20 mouse cellular contexts compared by ENCODE assay signal in genomic region chr15:27871260-27871659, GRCm38 (mm10).
DNase-seq lines count a peak whose midpoint lies in the region; ATAC-seq and TF ChIP-seq lines count a peak whose summit lies in the region.
"Had no signal": no experiment of that assay in that cellular context is flagged by ENCODE, and none has a peak within 500 bp of the region (broad histone marks: within the 10 kb centered on the region; RNA-seq: fewer than 3 reads in every experiment).

No protein-coding gene starts in this region.

- ATAC-seq in heart, embryonic 16.5 days (replicated peaks; ENCODE audit: extremely low read depth, insufficient read depth, low FRiP score): no peak
- no peak for ATAC-seq in heart, embryonic 11.5 days (replicated peaks; ENCODE audit: insufficient number of reproducible peaks, low FRiP score, low TSS enrichment)
- peak; percentile 22; the same call in 1 of the 2 replicates for ATAC-seq in liver, postnatal 0 days
- ATAC-seq: forebrain, embryonic 16.5 days had no signal

- H3K4me2 ChIP-seq in heart, embryonic 16.5 days (ENCODE audit: low read depth, low read length): no peak overlapping the region
- H3K4me2 ChIP-seq in heart, embryonic 11.5 days: no peak overlapping the region
- H3K4me2 ChIP-seq in liver, postnatal 0 days (ENCODE audit: low read depth, low read length): peak overlapping the region; percentile 51
- H3K4me2 ChIP-seq: embryonic facial prominence, embryonic 15.5 days; kidney, embryonic 15.5 days; lung, embryonic 15.5 days; midbrain, embryonic 12.5 days; neural tube, embryonic 15.5 days had no signal

- peak; percentile 15 for DNase-seq in c-Kit-positive CD71-positive TER-119-positive erythroid progenitor cells, embryonic 14.5 days (ENCODE audit: low spot score)
- no peak for DNase-seq in liver, postnatal 0 days
- no peak for DNase-seq in adipocyte (ENCODE audit: low spot score)
- DNase-seq in gastrocnemius, postnatal 36 days: no peak
- DNase-seq: adrenal gland, postnatal 14 days; cerebellum, adult 8-10 months; gastrocnemius, postnatal 25 days; kidney, adult 11 months; kidney, postnatal 36 days; lung, postnatal 4 days had no signal

- intact Hi-C loops in gastrocnemius, postnatal 36 days (cut with DNase I): no loop called here

- H3K4me1 ChIP-seq in heart, embryonic 16.5 days (ENCODE audit: control insufficient read depth, insufficient read depth, low read length): peaks cover 13% of the 10 kb centered on the region
- H3K4me1 ChIP-seq in heart, embryonic 11.5 days (ENCODE audit: control insufficient read depth, insufficient read depth, low read length): peaks cover 4% of the 10 kb centered on the region; the same call in 1 of the 2 replicates
- peaks cover 24% of the 10 kb centered on the region for H3K4me1 ChIP-seq in erythroblast, embryonic 14.5 days (ENCODE audit: control insufficient read depth)
- no peaks in the 10 kb centered on the region; the same call in none of the 2 replicates for H3K4me1 ChIP-seq in liver, postnatal 0 days (ENCODE audit: insufficient read depth)
- H3K4me1 ChIP-seq: embryonic facial prominence, embryonic 15.5 days; forebrain, embryonic 10.5 days; kidney, embryonic 15.5 days; lung, embryonic 15.5 days; midbrain, embryonic 12.5 days had no signal

- no peak overlapping the region for H3K4me3 ChIP-seq in heart, embryonic 16.5 days (ENCODE audit: low read length)
- no peak overlapping the region for H3K4me3 ChIP-seq in heart, embryonic 11.5 days (ENCODE audit: low read depth, low read length)
- peak overlapping the region; percentile 46 for H3K4me3 ChIP-seq in erythroblast, embryonic 14.5 days (replicated peaks)
- peak overlapping the region; percentile 20 for H3K4me3 ChIP-seq in liver, postnatal 0 days (ENCODE audit: low read depth, low read length)
- H3K4me3 ChIP-seq: embryonic facial prominence, embryonic 15.5 days; forebrain, embryonic 10.5 days; kidney, embryonic 15.5 days; lung, embryonic 15.5 days; midbrain, embryonic 12.5 days; neural tube, embryonic 15.5 days had no signal

- H3K27ac ChIP-seq in heart, embryonic 16.5 days (ENCODE audit: low read length): peak overlapping the region; percentile 10; the same call in 1 of the 2 replicates
- no peak overlapping the region for H3K27ac ChIP-seq in heart, embryonic 11.5 days (ENCODE audit: low read depth, low read length)
- H3K27ac ChIP-seq in liver, postnatal 0 days (ENCODE audit: low read depth): no peak overlapping the region
- H3K27ac ChIP-seq: embryonic facial prominence, embryonic 15.5 days; forebrain, embryonic 10.5 days; kidney, embryonic 15.5 days; lung, embryonic 15.5 days; midbrain, embryonic 12.5 days; neural tube, embryonic 15.5 days had no signal

- TF ChIP-seq EP300 in liver, postnatal 0 days (IDR thresholded peaks at IDR 0.05; ENCODE audit: low read depth): no peak

- 78% methylated on average over 13 of the region's 13 CpGs for WGBS in heart, embryonic 16.5 days
- WGBS in heart, embryonic 11.5 days (ENCODE audit: insufficient replicate concordance): 82% methylated on average over 13 of the region's 13 CpGs
- 50% methylated on average over 13 of the region's 13 CpGs for WGBS in liver, postnatal 0 days (ENCODE audit: insufficient replicate concordance)

- no peak for TF ChIP-seq CTCF in liver, postnatal 0 days (IDR thresholded peaks at IDR 0.05; ENCODE audit: low read depth)

- peaks cover 14% of the 10 kb centered on the region for H3K36me3 ChIP-seq in heart, embryonic 16.5 days (ENCODE audit: control insufficient read depth, insufficient read depth)
- H3K36me3 ChIP-seq in heart, embryonic 11.5 days (ENCODE audit: control insufficient read depth, insufficient read depth, low read length): peaks cover 8% of the 10 kb centered on the region
- no peaks in the 10 kb centered on the region for H3K36me3 ChIP-seq in erythroblast, embryonic 14.5 days (ENCODE audit: control insufficient read depth)
- H3K36me3 ChIP-seq in liver, postnatal 0 days (replicated peaks; ENCODE audit: insufficient read depth, low read length): peaks cover 15% of the 10 kb centered on the region

- no peak overlapping the region for H3K9ac ChIP-seq in heart, embryonic 16.5 days (ENCODE audit: low read length)
- H3K9ac ChIP-seq in heart, embryonic 11.5 days (ENCODE audit: low read depth, low read length): no peak overlapping the region
- H3K9ac ChIP-seq in liver, postnatal 0 days (replicated peaks): no peak overlapping the region
- H3K9ac ChIP-seq: embryonic facial prominence, embryonic 15.5 days; kidney, embryonic 15.5 days; lung, embryonic 15.5 days; midbrain, embryonic 12.5 days; neural tube, embryonic 15.5 days had no signal

- H3K9me3 ChIP-seq in heart, embryonic 16.5 days (replicated peaks; ENCODE audit: control insufficient read depth, low read length): no peaks in the 10 kb centered on the region
- no peaks in the 10 kb centered on the region for H3K9me3 ChIP-seq in heart, embryonic 11.5 days (replicated peaks; ENCODE audit: control insufficient read depth, low read length)
- no peaks in the 10 kb centered on the region for H3K9me3 ChIP-seq in erythroblast, embryonic 14.5 days (ENCODE audit: control insufficient read depth, low read length)
- H3K9me3 ChIP-seq in liver, postnatal 0 days (ENCODE audit: low read length): no peaks in the 10 kb centered on the region
- H3K9me3 ChIP-seq: embryonic facial prominence, embryonic 15.5 days; forebrain, embryonic 10.5 days; kidney, embryonic 15.5 days; lung, embryonic 15.5 days; midbrain, embryonic 12.5 days; neural tube, embryonic 15.5 days had no signal

- H3K27me3 ChIP-seq in heart, embryonic 16.5 days (ENCODE audit: control insufficient read depth, insufficient read depth, low read length): no peaks in the 10 kb centered on the region
- no peaks in the 10 kb centered on the region for H3K27me3 ChIP-seq in heart, embryonic 11.5 days (ENCODE audit: control insufficient read depth, insufficient read depth, low read length)
- H3K27me3 ChIP-seq in erythroblast, embryonic 14.5 days (ENCODE audit: control insufficient read depth): no peaks in the 10 kb centered on the region
- H3K27me3 ChIP-seq in liver, postnatal 0 days (ENCODE audit: insufficient read depth, low read length): no peaks in the 10 kb centered on the region
- H3K27me3 ChIP-seq: embryonic facial prominence, embryonic 15.5 days; kidney, embryonic 15.5 days; lung, embryonic 15.5 days; midbrain, embryonic 12.5 days; neural tube, embryonic 15.5 days had no signal

Comparison
In these comparisons a context has a peak if more than half of its experiments do, and no peak if none do; other contexts are left out.
1. H3K4me3 ChIP-seq: peak in erythroblast, embryonic 14.5 days (single experiment) and liver, postnatal 0 days (single experiment); none in heart, embryonic 16.5 days (single experiment) and heart, embryonic 11.5 days (single experiment).